Mouse (Mus musculus) brain, embryonic 14.5 days (tissue): ENCODE measurements at regions not wholly inside any gene's neighbourhood (a gene's known extent, or its start where the extent isn't known, plus 50 kb on each side); places are given as distances from the start of the nearest gene placed in this dataset.

Experiments
- DNase-seq: peaks from one replicate; pipeline ENCODE4 v3.0.0-alpha.2; 2011; ENCODE audit warnings: low read depth
- CTCF ChIP-seq: fragments of 200-500 bp; IDR thresholded peaks from 2 replicates; pipeline ENCODE4 v1.5.1; 2012; ENCODE audit warnings: inconsistent platforms, mild to moderate bottlenecking, moderate library complexity, borderline replicate concordance; ENCODE audit not compliant: insufficient read depth, insufficient read length; ENCODE audit errors: extremely low read depth
- POLR2A ChIP-seq: fragments of 200-500 bp; IDR thresholded peaks from 2 replicates; pipeline ENCODE4 v1.6.1; 2012; ENCODE audit warnings: mild to moderate bottlenecking, inconsistent platforms, borderline replicate concordance; ENCODE audit not compliant: poor library complexity, insufficient read depth, insufficient read length, severe bottlenecking; ENCODE audit errors: extremely low read depth

- no peak for TF ChIP-seq POLR2A
- no peak for TF ChIP-seq CTCF
- DNase-seq, result no peak
These were observed 120.7 kb upstream of the Gm15217 start for GRCm38 (mm10) chr14:46258551-46258950.

GRCm38 (mm10) chr14:46260291-46260980, 118.8 kb upstream of the Gm15217 start:
- TF ChIP-seq POLR2A, result no peak
- no peak for TF ChIP-seq CTCF

DNA sequence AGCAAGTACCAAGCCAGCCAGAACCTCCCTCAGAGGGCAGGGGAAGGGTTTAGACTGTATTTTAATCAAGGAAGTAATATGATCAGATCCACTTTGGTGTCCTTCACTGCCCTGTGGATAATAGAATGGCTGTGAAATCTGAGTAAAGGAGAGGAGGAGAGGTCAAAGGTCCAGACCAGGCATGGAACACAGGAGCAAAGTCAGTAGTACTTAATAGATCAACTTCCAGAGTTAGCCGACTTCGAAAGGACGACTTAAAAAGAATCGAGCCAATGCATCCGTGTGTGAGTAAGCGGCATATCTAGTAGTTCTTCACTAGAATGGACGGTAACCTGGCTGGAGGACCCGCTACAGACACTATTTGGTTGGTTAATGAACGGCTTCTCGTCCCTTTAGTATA, 103.8 kb upstream of the Gm15217 start:
- no peak for DNase-seq
- TF ChIP-seq CTCF, result no peak
- TF ChIP-seq POLR2A, result no peak

More at GRCm38 (mm10) chr14:46260291-46260980, 118.8 kb upstream of the Gm15217 start:
- DNase-seq, result no peak

- TF ChIP-seq POLR2A (no peak), CTCF (no peak)
- DNase-seq, result no peak
These were observed 102.0 kb upstream of the Gm15217 start for GRCm38 (mm10) chr14:46276926-46277831.

GRCm38 (mm10) chr14:46277832-46278611, 101.2 kb upstream of the Gm15217 start:
- no peak for DNase-seq
- TF ChIP-seq POLR2A, result no peak
- no peak for TF ChIP-seq CTCF

GRCm38 (mm10) chr14:46292398-46292797, 86.8 kb upstream of the Gm15217 start:
- DNase-seq, result no peak
- TF ChIP-seq POLR2A, result no peak

GRCm38 (mm10) chr14:46296275-46296674, 82.9 kb upstream of the Gm15217 start:
- DNase-seq, result no peak
- no peak for TF ChIP-seq CTCF
- TF ChIP-seq POLR2A, result no peak

- no peak for DNase-seq
- TF ChIP-seq CTCF (no peak), POLR2A (no peak)
These were observed 78.7 kb upstream of the Gm15217 start for GRCm38 (mm10) chr14:46300546-46300945.

- TF ChIP-seq CTCF (no peak), POLR2A (no peak)
- no peak for DNase-seq
These were observed 76.6 kb upstream of the Gm15217 start for GRCm38 (mm10) chr14:46302601-46303000.

- peak; percentile 5 for DNase-seq
- TF ChIP-seq CTCF, result no peak
- TF ChIP-seq POLR2A, result no peak
These were observed 73.9 kb upstream of the Gm15217 start for GRCm38 (mm10) chr14:46305267-46305666.

- DNase-seq, result no peak
- TF ChIP-seq CTCF, result no peak
- no peak for TF ChIP-seq POLR2A
These were observed 66.2 kb upstream of the Gm15217 start for GRCm38 (mm10) chr14:46313064-46313463.

DNA sequence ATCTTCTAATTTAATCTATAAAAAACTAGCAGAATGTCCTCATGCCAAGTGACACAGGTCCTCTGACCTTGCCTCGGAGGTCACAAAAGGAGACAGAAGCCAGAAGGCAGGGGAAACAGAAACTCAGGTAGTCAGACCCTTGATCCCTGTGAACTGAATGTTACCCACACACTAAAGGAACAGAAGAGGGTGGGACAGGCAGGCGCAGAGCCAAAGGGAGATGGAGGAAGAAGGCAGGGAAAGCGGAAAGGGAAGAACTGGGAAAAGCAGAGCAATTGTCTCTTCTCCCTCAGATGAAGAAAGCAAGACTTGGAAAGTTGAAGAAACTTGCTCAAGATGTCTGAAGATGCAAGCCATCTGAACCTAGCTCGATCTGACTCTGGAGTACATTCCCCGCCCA, 62.7 kb upstream of the Gm15217 start:
- DNase-seq, result no peak
- TF ChIP-seq POLR2A (no peak), CTCF (no peak)
